Mouse (Mus musculus) brain, embryonic 14.5 days (tissue): ENCODE results near the gene Bmpr1a.

ENCODE experiments used
- CTCF ChIP-seq: fragments of 200-500 bp; IDR thresholded peaks from 2 replicates; pipeline ENCODE4 v1.5.1; 2012; ENCODE audit warnings: inconsistent platforms, mild to moderate bottlenecking, moderate library complexity, borderline replicate concordance; ENCODE audit not compliant: insufficient read depth, insufficient read length; ENCODE audit errors: extremely low read depth
- POLR2A ChIP-seq: fragments of 200-500 bp; IDR thresholded peaks from 2 replicates; pipeline ENCODE4 v1.6.1; 2012; ENCODE audit warnings: mild to moderate bottlenecking, inconsistent platforms, borderline replicate concordance; ENCODE audit not compliant: poor library complexity, insufficient read depth, insufficient read length, severe bottlenecking; ENCODE audit errors: extremely low read depth

- TF ChIP-seq POLR2A = no peak
- TF ChIP-seq CTCF = no peak
Observed at GRCm38 (mm10) chr14:34504377-34504776, 1.2 kb upstream of the Bmpr1a start.
